Mouse (Mus musculus): Measurements from ENCODE around the gene Noxa1. TPM values are rescaled to one million over a fixed set of nuclear protein-coding genes. Genes with fewer than 3 reads are reported as not detected.

Noxa1 gene
- total RNA-seq (2021) = not detected

GRCm38 (mm10) chr2:25095109-25095850 is at the start of gene Noxa1:
Gene Noxa1 (minus strand): TSS chr2:25095149.
- DNase-seq = no peak
- intact Hi-C loops (cut with DNase I) = no loop called here

- intact Hi-C loops (cut with DNase I) = loop anchor here (5.0 kb wide), 1 partner anchor 40 kb away; the partner anchor contains the start of gene Nrarp
- no peak for DNase-seq
These were observed 47.0 kb upstream of the Noxa1 start for GRCm38 (mm10) chr2:25141921-25142320.

GRCm38 (mm10) chr2:25141185-25141584 is 46.2 kb upstream of the Noxa1 start:
- intact Hi-C loops (cut with DNase I) = loop anchor here (5.0 kb wide), 1 partner anchor 41 kb away; the partner anchor contains the start of gene Nrarp

GRCm38 (mm10) chr2:25137832-25138231 is 42.9 kb upstream of the Noxa1 start:
- intact Hi-C loops (cut with DNase I) = no loop called here
- no peak for DNase-seq

More at GRCm38 (mm10) chr2:25141185-25141584, 46.2 kb upstream of the Noxa1 start:
- no peak for DNase-seq

GRCm38 (mm10) chr2:25131601-25132000 is 36.7 kb upstream of the Noxa1 start:
- intact Hi-C loops (cut with DNase I) = no loop called here
- no peak for DNase-seq

- intact Hi-C loops (cut with DNase I) = no loop called here
- DNase-seq = peak; percentile 73 to 84
These were observed 33.1 kb upstream of the Noxa1 start for GRCm38 (mm10) chr2:25128072-25128471.

- intact Hi-C loops (cut with DNase I) = loop anchor here (1.0 kb wide), 2 partner anchors 30 to 60 kb away; no protein-coding TSS in a partner anchor
These were observed 32.3 kb upstream of the Noxa1 start for GRCm38 (mm10) chr2:25127206-25127605.

GRCm38 (mm10) chr2:25126011-25127010 is 31.4 kb upstream of the Noxa1 start:
- no peak for DNase-seq
- intact Hi-C loops (cut with DNase I) = loop anchor here (1.0 kb wide), 2 partner anchors 31 to 61 kb away; no protein-coding TSS in a partner anchor

More at GRCm38 (mm10) chr2:25127206-25127605, 32.3 kb upstream of the Noxa1 start:
- peak; percentile 80 to 82 for DNase-seq

GRCm38 (mm10) chr2:25125146-25125545 is 30.2 kb upstream of the Noxa1 start:
- no peak for DNase-seq
- intact Hi-C loops (cut with DNase I) = no loop called here

- no peak for DNase-seq
- intact Hi-C loops (cut with DNase I) = no loop called here
These were observed 29.5 kb upstream of the Noxa1 start for GRCm38 (mm10) chr2:25124411-25124810.

GRCm38 (mm10) chr2:25123527-25123926 is 28.6 kb upstream of the Noxa1 start:
- intact Hi-C loops (cut with DNase I) = no loop called here
- DNase-seq = no peak

GRCm38 (mm10) chr2:25122666-25123065 is 27.7 kb upstream of the Noxa1 start:
- DNase-seq = no peak
- intact Hi-C loops (cut with DNase I) = no loop called here

GRCm38 (mm10) chr2:25120963-25121362 is 26.0 kb upstream of the Noxa1 start:
- no peak for DNase-seq
- intact Hi-C loops (cut with DNase I) = no loop called here

GRCm38 (mm10) chr2:25115442-25115841 is 20.5 kb upstream of the Noxa1 start:
- no peak for DNase-seq
- intact Hi-C loops (cut with DNase I) = no loop called here

- intact Hi-C loops (cut with DNase I) = no loop called here
- DNase-seq = no peak
These were observed 19.4 kb upstream of the Noxa1 start for GRCm38 (mm10) chr2:25114308-25114707.

- intact Hi-C loops (cut with DNase I) = no loop called here
- peak; percentile 41 to 45 for DNase-seq
These were observed 16.3 kb upstream of the Noxa1 start for GRCm38 (mm10) chr2:25111184-25111791.

GRCm38 (mm10) chr2:25110505-25111183 is 15.7 kb upstream of the Noxa1 start:
- intact Hi-C loops (cut with DNase I) = no loop called here
- no peak for DNase-seq

- DNase-seq = no peak
- intact Hi-C loops (cut with DNase I) = no loop called here
These were observed 14.5 kb upstream of the Noxa1 start for GRCm38 (mm10) chr2:25109487-25109886.

GRCm38 (mm10) chr2:25106045-25106444 is 11.1 kb upstream of the Noxa1 start:
- intact Hi-C loops (cut with DNase I) = no loop called here

GRCm38 (mm10) chr2:25104122-25104521 is 9.2 kb upstream of the Noxa1 start:
- no peak for DNase-seq
- intact Hi-C loops (cut with DNase I) = loop anchor here (5.0 kb wide), 1 partner anchor 153 kb away; the partner anchor contains the start of gene Tmem203

More at GRCm38 (mm10) chr2:25106045-25106444, 11.1 kb upstream of the Noxa1 start:
- peak; percentile 36 to 49 for DNase-seq

Measured in heart, postnatal 10 days (tissue).